Mouse (Mus musculus) kidney, embryonic 14.5 days (tissue): ENCODE data around the gene Aqp9. TPM values are rescaled to one million over a fixed set of nuclear protein-coding genes. Genes with fewer than 3 reads are reported as not detected.

ENCODE experiments used
- ATAC-seq: fragments of 200-750 bp; cut with Nextera tagmentation; 2 replicates; pipeline ENCODE4 v1.8.0; 2017; ENCODE audit warnings: moderate number of reproducible peaks, mild to moderate bottlenecking, moderate TSS enrichment, moderate library complexity; ENCODE audit not compliant: low FRiP score, low TSS enrichment
- H3K27ac ChIP-seq: fragments of 300-500 bp; sonication (generic); 2 replicates; pipeline ENCODE4 v1.5.1; 2014; ENCODE audit warnings: low read depth, mild to moderate bottlenecking, low read length, moderate library complexity, mixed read lengths
- H3K27me3 ChIP-seq: fragments of 300-500 bp; sonication (generic); 2 replicates; pipeline ENCODE4 v1.6.1; 2014; ENCODE audit warnings: mild to moderate bottlenecking, low read length; ENCODE audit not compliant: control insufficient read depth, insufficient read depth
- H3K36me3 ChIP-seq: fragments of 300-500 bp; sonication (generic); 2 replicates; pipeline ENCODE4 v1.6.1; 2014; ENCODE audit warnings: low read length, mixed read lengths; ENCODE audit not compliant: control insufficient read depth, insufficient read depth
- H3K4me1 ChIP-seq: fragments of 300-500 bp; sonication (generic); 2 replicates; pipeline ENCODE4 v1.6.1; 2014; ENCODE audit warnings: low read length, mixed read lengths; ENCODE audit not compliant: control insufficient read depth, insufficient read depth
- H3K4me2 ChIP-seq: fragments of 300-500 bp; sonication (generic); replicated peaks from 2 replicates; pipeline ENCODE4 v1.6.1; 2014; ENCODE audit warnings: low read depth, mild to moderate bottlenecking, low read length
- H3K4me3 ChIP-seq: fragments of 300-500 bp; sonication (generic); 2 replicates; pipeline ENCODE4 v1.5.1; 2014; ENCODE audit warnings: mild to moderate bottlenecking, low read length
- H3K9ac ChIP-seq: fragments of 300-500 bp; sonication (generic); 2 replicates; pipeline ENCODE4 v1.6.1; 2014; ENCODE audit warnings: low read depth, mild to moderate bottlenecking, low read length, moderate library complexity
- H3K9me3 ChIP-seq: fragments of 300-500 bp; sonication (generic); 2 replicates; pipeline ENCODE4 v1.6.1; 2016; ENCODE audit warnings: low read length; ENCODE audit not compliant: control insufficient read depth
- WGBS: fragments of 180-500 bp; shearing (Covaris S2); extraction: QIAGEN DNeasy Blood & Tissue Kit; methylation state at CpG from one replicate; pipeline ENCODE4 v1.1.7; 2014; 5-methylcytosine and 5-hydroxymethylcytosine counted together
- polyA plus RNA-seq: library from polyadenylated mRNA; unstranded; fragments of >200 nt; fragmentation: Nextera tagmentation; extraction: Ambion mirVana; gene quantifications from 2 replicates; pipeline ENCODE4 v1.2.1, GENCODE M21; 2014

Aqp9 gene
- polyA plus RNA-seq, 1 experiment from 2014 or later = 0.27 TPM

DNA sequence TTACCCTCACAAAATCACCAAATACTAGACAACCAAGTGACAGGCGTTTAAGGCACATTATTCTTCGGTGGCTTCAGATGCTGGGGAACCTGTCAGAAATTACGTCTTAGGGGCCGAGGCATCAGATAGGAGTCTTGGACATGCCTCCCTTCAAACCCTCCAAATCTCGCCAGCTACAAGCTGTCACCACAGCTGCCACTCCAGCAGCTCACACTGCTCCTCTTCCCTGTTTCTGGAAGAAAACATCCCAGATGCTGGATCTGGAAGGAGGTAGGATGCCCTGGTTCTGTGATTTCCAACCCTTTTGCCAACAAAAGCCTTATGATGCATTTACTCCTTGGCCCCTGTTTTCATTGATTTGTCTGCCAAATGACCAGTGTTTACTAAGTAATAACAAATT lies 101.3 kb downstream of the Aqp9 start:
- peaks cover 5% of the 10 kb centered on the region; the same call in 1 of the 2 replicates for H3K4me1 ChIP-seq
- no peaks in the 10 kb centered on the region for H3K9me3 ChIP-seq
- H3K27me3 ChIP-seq = no peaks in the 10 kb centered on the region
- WGBS = 69% methylated on average over 5 of the region's 5 CpGs
- H3K9ac ChIP-seq = no peak overlapping the region
- H3K36me3 ChIP-seq = no peaks in the 10 kb centered on the region
- no peak overlapping the region for H3K4me3 ChIP-seq
- H3K4me2 ChIP-seq = no peak overlapping the region
- ATAC-seq = no peak
- no peak overlapping the region for H3K27ac ChIP-seq

DNA sequence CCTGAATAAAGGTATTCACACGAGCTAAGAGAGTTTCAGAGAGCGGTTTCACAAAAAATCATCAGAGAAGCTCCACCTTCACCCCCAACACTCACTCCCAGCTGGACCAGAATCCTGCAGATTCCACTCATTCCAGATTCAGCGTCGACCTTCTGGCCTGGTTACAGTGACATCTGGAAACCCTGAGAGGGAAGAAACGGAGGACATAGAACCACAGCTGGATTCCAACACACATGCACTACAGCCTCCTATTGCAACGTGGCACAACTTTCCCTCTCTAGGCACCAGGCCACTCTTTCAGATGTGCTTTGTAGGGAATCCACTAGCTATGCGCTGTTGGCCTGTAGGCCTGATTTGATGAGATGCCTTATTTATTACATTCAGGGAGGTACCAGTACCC lies 102.0 kb downstream of the Aqp9 start:
- no peak overlapping the region for H3K4me2 ChIP-seq
- no peak overlapping the region for H3K4me3 ChIP-seq
- no peak overlapping the region for H3K9ac ChIP-seq
- no peak for ATAC-seq
- H3K36me3 ChIP-seq = no peaks in the 10 kb centered on the region
- H3K4me1 ChIP-seq = peaks cover 5% of the 10 kb centered on the region; the same call in 1 of the 2 replicates
- no peaks in the 10 kb centered on the region for H3K9me3 ChIP-seq
- no peaks in the 10 kb centered on the region for H3K27me3 ChIP-seq
- no peak overlapping the region for H3K27ac ChIP-seq
- WGBS = 76% methylated on average over 7 of the region's 7 CpGs

DNA sequence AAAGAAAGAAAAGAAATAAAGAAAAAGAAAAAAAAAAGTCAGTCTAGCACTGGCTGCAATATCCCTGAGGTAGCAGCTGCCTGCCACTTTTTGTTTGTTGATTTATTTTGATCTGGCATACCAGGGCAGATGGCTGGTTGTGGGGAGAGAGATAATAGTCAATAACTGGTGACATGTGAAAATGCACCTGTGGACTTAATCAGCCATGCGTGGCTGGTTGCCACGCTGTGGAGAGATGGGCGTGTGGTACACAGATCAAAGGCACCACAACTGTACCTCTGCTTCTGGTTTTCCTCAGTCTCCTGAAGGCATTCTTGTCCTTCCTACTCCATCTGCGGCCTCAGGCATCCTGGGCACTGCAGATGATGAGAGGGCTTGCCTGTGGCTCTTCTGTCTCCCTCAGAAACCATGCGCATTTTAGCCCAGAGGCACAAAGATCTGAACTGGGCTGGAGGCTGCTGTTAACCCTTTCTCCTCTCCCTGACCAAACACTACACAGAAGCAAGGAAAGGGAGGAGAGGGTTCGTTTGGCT lies 103.1 kb downstream of the Aqp9 start:
- 64% methylated on average over 6 of the region's 6 CpGs for WGBS
- ATAC-seq = no peak

DNA sequence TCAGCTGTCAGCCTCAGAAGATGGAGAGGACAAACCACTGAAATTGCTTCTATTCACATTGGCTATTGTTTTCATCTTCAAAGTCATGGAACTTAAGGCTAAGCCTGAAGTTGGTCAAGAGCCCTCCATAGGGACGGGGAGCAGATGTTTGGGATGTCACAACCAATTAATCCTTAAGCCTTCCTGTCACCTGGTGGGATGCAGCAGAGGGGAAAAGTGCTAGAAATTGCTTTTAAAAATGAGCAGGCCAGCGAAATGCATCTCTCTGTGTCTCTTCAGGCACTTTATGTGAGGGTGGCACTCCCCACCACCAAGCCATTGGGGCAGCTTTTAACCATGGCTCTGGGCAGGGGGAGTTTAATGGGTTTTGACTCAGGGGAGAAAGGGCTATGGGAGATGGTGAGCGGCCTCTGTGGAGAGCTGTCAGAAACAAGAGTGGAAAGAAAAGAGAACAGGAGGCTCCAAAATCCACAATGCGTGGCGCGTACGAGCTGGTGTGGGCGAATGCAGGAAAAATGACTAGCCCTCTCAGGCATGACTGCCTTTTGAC lies 104.1 kb downstream of the Aqp9 start:
- Histone ChIP-seq H3K9me3 (no peaks in the 10 kb centered on the region), H3K36me3 (no peaks in the 10 kb centered on the region), H3K27me3 (no peaks in the 10 kb centered on the region), H3K27ac (no peak overlapping the region), H3K4me1 (peaks cover 5% of the 10 kb centered on the region; the same call in 1 of the 2 replicates), H3K4me3 (no peak overlapping the region), H3K9ac (no peak overlapping the region), H3K4me2 (no peak overlapping the region)
- WGBS = 69% methylated on average over 8 of the region's 8 CpGs
- no peak for ATAC-seq

More for the DNA sequence above, 103.1 kb downstream of the Aqp9 start:
- Histone ChIP-seq H3K27ac (peak overlapping the region; percentile 30; the same call in 1 of the 2 replicates), H3K4me2 (no peak overlapping the region), H3K9me3 (no peaks in the 10 kb centered on the region), H3K4me1 (peaks cover 5% of the 10 kb centered on the region; the same call in 1 of the 2 replicates), H3K36me3 (no peaks in the 10 kb centered on the region), H3K9ac (no peak overlapping the region), H3K27me3 (no peaks in the 10 kb centered on the region), H3K4me3 (no peak overlapping the region)

DNA sequence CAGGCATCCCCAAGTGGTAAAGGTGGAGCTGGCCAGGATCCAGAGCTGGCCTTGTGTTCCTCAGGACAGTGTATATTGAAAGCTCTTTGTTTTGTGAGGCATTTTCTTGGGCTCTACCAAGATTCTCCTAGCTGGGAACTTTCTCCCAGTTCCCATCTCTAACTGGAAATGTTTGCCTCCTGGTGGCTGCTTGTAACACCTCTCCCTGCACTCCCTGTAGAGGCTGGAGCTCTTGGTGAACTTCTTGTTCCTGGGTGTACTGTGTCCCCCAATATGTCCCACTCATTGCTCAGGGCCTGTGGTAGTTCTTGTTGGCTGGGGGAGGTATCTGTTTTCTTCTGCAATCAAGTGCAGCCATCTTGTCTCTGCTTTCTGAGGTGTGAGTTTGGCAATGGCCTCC lies 104.9 kb downstream of the Aqp9 start:
- no peak for ATAC-seq
- Histone ChIP-seq H3K9me3 (no peaks in the 10 kb centered on the region), H3K27me3 (no peaks in the 10 kb centered on the region), H3K36me3 (no peaks in the 10 kb centered on the region), H3K27ac (no peak overlapping the region), H3K4me3 (no peak overlapping the region), H3K9ac (no peak overlapping the region), H3K4me2 (no peak overlapping the region), H3K4me1 (peaks cover 5% of the 10 kb centered on the region; the same call in 1 of the 2 replicates)

DNA sequence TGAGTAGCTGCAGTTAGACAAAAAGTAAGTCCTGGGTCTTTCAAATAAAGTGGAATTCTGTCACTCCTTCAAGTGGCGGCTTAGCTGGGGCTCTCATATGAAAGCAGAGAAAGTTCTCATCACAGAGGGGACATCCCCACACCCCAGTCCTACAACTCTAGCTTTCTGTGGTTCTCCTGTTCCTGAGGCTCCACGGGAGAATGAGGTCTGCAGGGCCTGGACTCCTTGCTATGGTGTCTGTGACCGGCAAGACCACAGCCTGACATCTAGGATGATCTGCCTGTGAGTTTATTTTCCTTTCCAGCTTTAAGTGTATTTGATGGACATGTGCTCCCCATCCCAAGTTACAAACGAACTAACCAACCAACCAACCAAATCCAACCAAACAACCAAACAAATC lies 105.5 kb downstream of the Aqp9 start:
- Histone ChIP-seq H3K9ac (no peak overlapping the region), H3K27ac (no peak overlapping the region), H3K36me3 (no peaks in the 10 kb centered on the region), H3K27me3 (no peaks in the 10 kb centered on the region), H3K9me3 (no peaks in the 10 kb centered on the region), H3K4me3 (no peak overlapping the region), H3K4me2 (no peak overlapping the region), H3K4me1 (peaks cover 5% of the 10 kb centered on the region; the same call in 1 of the 2 replicates)
- no peak for ATAC-seq
- 82% methylated on average over 4 of the region's 4 CpGs for WGBS

DNA sequence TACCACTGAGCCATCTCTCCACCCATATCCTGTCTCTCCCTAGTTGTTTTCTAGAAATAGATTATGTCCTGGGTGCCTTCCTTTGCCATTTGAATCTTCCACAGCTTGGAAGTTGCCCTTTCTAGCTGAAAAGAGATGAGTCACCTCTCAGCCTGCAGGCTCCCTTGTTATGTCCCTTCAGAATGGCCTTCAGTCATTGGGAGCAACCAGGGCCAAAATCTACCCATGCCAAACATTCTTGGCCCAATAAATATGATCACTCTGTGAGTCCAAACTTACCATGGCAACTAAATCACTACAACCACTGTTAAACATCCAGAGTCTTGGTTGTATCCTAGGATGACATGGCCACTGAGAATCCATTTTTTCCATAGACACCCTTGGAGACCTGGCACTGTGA lies 106.2 kb downstream of the Aqp9 start:
- Histone ChIP-seq H3K36me3 (no peaks in the 10 kb centered on the region), H3K4me1 (peaks cover 5% of the 10 kb centered on the region; the same call in 1 of the 2 replicates), H3K27me3 (no peaks in the 10 kb centered on the region), H3K4me3 (no peak overlapping the region), H3K4me2 (no peak overlapping the region), H3K9ac (no peak overlapping the region), H3K27ac (no peak overlapping the region), H3K9me3 (no peaks in the 10 kb centered on the region)
- ATAC-seq = no peak

Other genes starting within 250 kb of the Aqp9 start
- 0.47 and 0.79 TPM in 2 replicates for gene Lipc, start 216.5 kb downstream of the Aqp9 start, polyA plus RNA-seq
- gene Aldh1a2, start 47.1 kb upstream of the Aqp9 start, polyA plus RNA-seq = 306 and 400 TPM in 2 replicates